Mouse (Mus musculus) megakaryocyte, embryonic 14.5 days (primary cell): Measurements from ENCODE around the gene Cpvl. TPM values are rescaled to one million over a fixed set of nuclear protein-coding genes. Genes with fewer than 3 reads are reported as not detected.

Experiments used
- H3K27me3 ChIP-seq: replicated peaks from 2 replicates; pipeline ENCODE3; 2012; ENCODE audit warnings: inconsistent platforms
- H3K36me3 ChIP-seq: replicated peaks from 2 replicates; pipeline ENCODE3; 2012; ENCODE audit warnings: low read length, inconsistent platforms, mixed read lengths
- H3K4me1 ChIP-seq: 2 replicates; pipeline ENCODE4 v1.6.1; 2012; ENCODE audit warnings: inconsistent platforms
- H3K4me3 ChIP-seq: replicated peaks from 2 replicates; pipeline ENCODE3; 2012; ENCODE audit warnings: moderate library complexity, mild to moderate bottlenecking, inconsistent platforms
- H3K9me3 ChIP-seq: 2 replicates; pipeline ENCODE4 v1.6.1; 2012; ENCODE audit warnings: inconsistent platforms
- FLI1 ChIP-seq: IDR thresholded peaks from 2 replicates; pipeline ENCODE4 v1.6.1; 2012; ENCODE audit warnings: low read length, inconsistent platforms, mixed read lengths
- GATA1 ChIP-seq: IDR thresholded peaks from 3 replicates; pipeline ENCODE4 v1.6.1; 2012; ENCODE audit warnings: mixed read lengths, low read length, inconsistent platforms, borderline replicate concordance
- polyA plus RNA-seq: library from polyadenylated mRNA; stranded (reverse); fragments of >175 nt; gene quantifications from 2 replicates; pipeline ENCODE4 v1.2.3, GENCODE M21; 2012; ENCODE audit warnings: low replicate concordance; ENCODE audit not compliant: insufficient read depth

The Cpvl gene
- polyA plus RNA-seq, 1 experiment: not detected

GRCm38 (mm10) chr6:53901741-53902140, 76.7 kb downstream of the Cpvl start:
- no peaks in the 10 kb centered on the region for H3K9me3 ChIP-seq
- H3K27me3 ChIP-seq: peaks cover 50% of the 10 kb centered on the region
- H3K4me1 ChIP-seq: peaks cover 6% of the 10 kb centered on the region; the same call in 1 of the 2 replicates
- no peaks in the 10 kb centered on the region for H3K36me3 ChIP-seq
- H3K4me3 ChIP-seq: no peak overlapping the region
- TF ChIP-seq GATA1: no peak
- TF ChIP-seq FLI1: no peak

GRCm38 (mm10) chr6:53897872-53898464, 80.5 kb downstream of the Cpvl start:
- no peak overlapping the region for H3K4me3 ChIP-seq
- no peaks in the 10 kb centered on the region for H3K36me3 ChIP-seq
- TF ChIP-seq GATA1: no peak
- TF ChIP-seq FLI1: no peak
- H3K27me3 ChIP-seq: peaks cover 32% of the 10 kb centered on the region
- H3K9me3 ChIP-seq: no peaks in the 10 kb centered on the region
- H3K4me1 ChIP-seq: peaks cover 18% of the 10 kb centered on the region

GRCm38 (mm10) chr6:53897126-53897525, 81.3 kb downstream of the Cpvl start:
- TF ChIP-seq GATA1: no peak
- TF ChIP-seq FLI1: no peak
- no peaks in the 10 kb centered on the region for H3K9me3 ChIP-seq
- H3K4me1 ChIP-seq: peaks cover 18% of the 10 kb centered on the region
- no peaks in the 10 kb centered on the region for H3K36me3 ChIP-seq
- H3K4me3 ChIP-seq: no peak overlapping the region
- H3K27me3 ChIP-seq: peaks cover 27% of the 10 kb centered on the region

GRCm38 (mm10) chr6:53893731-53894130, 84.7 kb downstream of the Cpvl start:
- Histone ChIP-seq H3K4me1 (peaks cover 18% of the 10 kb centered on the region), H3K27me3 (peaks cover 29% of the 10 kb centered on the region), H3K36me3 (no peaks in the 10 kb centered on the region), H3K4me3 (no peak overlapping the region), H3K9me3 (no peaks in the 10 kb centered on the region)
- TF ChIP-seq GATA1 (no peak), FLI1 (no peak)

- Histone ChIP-seq H3K36me3 (no peaks in the 10 kb centered on the region), H3K27me3 (peaks cover 32% of the 10 kb centered on the region), H3K4me3 (no peak overlapping the region), H3K4me1 (peaks cover 11% of the 10 kb centered on the region), H3K9me3 (no peaks in the 10 kb centered on the region)
- TF ChIP-seq FLI1 (no peak), GATA1 (no peak)
Measured at GRCm38 (mm10) chr6:53891109-53891508, 87.4 kb downstream of the Cpvl start.

- H3K9me3 ChIP-seq: no peaks in the 10 kb centered on the region
- H3K4me3 ChIP-seq: no peak overlapping the region
- no peaks in the 10 kb centered on the region for H3K36me3 ChIP-seq
- H3K4me1 ChIP-seq: peaks cover 5% of the 10 kb centered on the region
- peaks cover 38% of the 10 kb centered on the region for H3K27me3 ChIP-seq
- TF ChIP-seq FLI1 (no peak), GATA1 (no peak)
Measured at GRCm38 (mm10) chr6:53884931-53885330, 93.5 kb downstream of the Cpvl start.

GRCm38 (mm10) chr6:53884496-53884895, 94.0 kb downstream of the Cpvl start:
- peaks cover 5% of the 10 kb centered on the region for H3K4me1 ChIP-seq
- H3K36me3 ChIP-seq: no peaks in the 10 kb centered on the region
- H3K4me3 ChIP-seq: no peak overlapping the region
- TF ChIP-seq GATA1 (no peak), FLI1 (no peak)
- H3K9me3 ChIP-seq: no peaks in the 10 kb centered on the region
- peaks cover 40% of the 10 kb centered on the region for H3K27me3 ChIP-seq

GRCm38 (mm10) chr6:53883405-53883804, 95.1 kb downstream of the Cpvl start:
- Histone ChIP-seq H3K27me3 (peaks cover 35% of the 10 kb centered on the region), H3K36me3 (no peaks in the 10 kb centered on the region), H3K4me3 (no peak overlapping the region), H3K4me1 (peaks cover 5% of the 10 kb centered on the region), H3K9me3 (no peaks in the 10 kb centered on the region)
- no peak for TF ChIP-seq FLI1
- TF ChIP-seq GATA1: no peak

GRCm38 (mm10) chr6:53881623-53882022, 96.8 kb downstream of the Cpvl start:
- Histone ChIP-seq H3K36me3 (no peaks in the 10 kb centered on the region), H3K27me3 (peaks cover 32% of the 10 kb centered on the region), H3K9me3 (no peaks in the 10 kb centered on the region), H3K4me3 (no peak overlapping the region), H3K4me1 (peaks cover 5% of the 10 kb centered on the region)
- no peak for TF ChIP-seq FLI1
- no peak for TF ChIP-seq GATA1

- TF ChIP-seq GATA1 (no peak), FLI1 (no peak)
- Histone ChIP-seq H3K4me3 (peak overlapping the region; percentile 62), H3K27me3 (peaks cover 30% of the 10 kb centered on the region), H3K9me3 (no peaks in the 10 kb centered on the region), H3K4me1 (peaks cover 5% of the 10 kb centered on the region), H3K36me3 (no peaks in the 10 kb centered on the region)
Measured at GRCm38 (mm10) chr6:53881235-53881606, 97.2 kb downstream of the Cpvl start.
